Mouse (Mus musculus) heart, adult 8-10 months (tissue): Measurements from ENCODE around the gene Cabp1. TPM values are rescaled to one million over a fixed set of nuclear protein-coding genes. Genes with fewer than 3 reads are reported as not detected.
"Not testable (repeated sequence)": the region's sequence is repeated elsewhere in the genome, so short reads cannot be mapped to it uniquely, and the experiment has no call there.

Experiments
- DNase-seq: peaks from one replicate; pipeline ENCODE4 v3.0.0; 2022; ENCODE audit warnings: low spot score
- total RNA-seq, 4 experiments: library from RNA; stranded (reverse); gene quantifications; 2 replicates each; pipeline ENCODE4 v1.2.4; 2022

The Cabp1 gene
- total RNA-seq, 4 experiments from 2014 or later = 1.7 to 2.6 (median 1.9) TPM

DNA sequence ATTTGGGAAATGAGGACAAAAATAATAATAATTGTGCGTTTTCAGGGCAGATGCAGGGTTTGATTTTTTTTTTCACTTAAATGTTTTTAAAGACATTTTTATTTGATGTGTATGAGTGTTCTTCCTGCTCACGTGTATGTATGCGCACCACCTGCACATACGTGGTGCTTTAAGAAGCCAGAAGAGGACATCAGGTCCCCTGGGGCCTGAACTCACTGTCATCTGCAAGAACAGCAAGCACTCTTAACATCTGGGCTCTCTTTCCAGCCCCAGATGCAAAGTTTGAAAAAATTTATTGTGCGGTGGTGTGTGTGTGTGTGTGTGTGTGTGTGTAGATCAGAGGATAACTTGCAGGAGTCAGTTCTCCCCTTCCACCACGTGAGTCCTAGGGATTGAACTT lies 16.3 kb downstream of the Cabp1 start:
- no peak for DNase-seq

DNA sequence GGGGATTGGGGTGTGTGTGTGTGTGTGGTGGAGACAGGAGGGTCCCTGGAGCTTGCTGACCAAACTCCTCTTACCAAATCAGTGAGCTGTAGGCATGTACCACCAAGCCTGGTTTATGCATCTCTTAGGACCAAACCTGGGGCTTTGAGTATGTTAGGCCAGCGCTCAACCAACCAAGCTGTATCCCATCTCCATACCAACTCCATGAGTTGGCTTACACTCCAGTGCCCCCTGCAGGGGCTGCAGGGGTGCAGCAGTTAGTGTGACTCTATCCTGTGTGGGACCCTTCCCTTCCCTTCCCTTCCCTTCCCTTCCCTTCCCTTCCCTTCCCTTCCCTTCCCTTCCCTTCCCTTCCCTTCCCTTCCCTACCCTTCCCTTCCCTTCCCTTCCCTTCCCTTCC lies 19.6 kb downstream of the Cabp1 start:
- no peak for DNase-seq

GRCm38 (mm10) chr5:115170150-115170549 lies 24.0 kb downstream of the Cabp1 start:
- no peak for DNase-seq

DNA sequence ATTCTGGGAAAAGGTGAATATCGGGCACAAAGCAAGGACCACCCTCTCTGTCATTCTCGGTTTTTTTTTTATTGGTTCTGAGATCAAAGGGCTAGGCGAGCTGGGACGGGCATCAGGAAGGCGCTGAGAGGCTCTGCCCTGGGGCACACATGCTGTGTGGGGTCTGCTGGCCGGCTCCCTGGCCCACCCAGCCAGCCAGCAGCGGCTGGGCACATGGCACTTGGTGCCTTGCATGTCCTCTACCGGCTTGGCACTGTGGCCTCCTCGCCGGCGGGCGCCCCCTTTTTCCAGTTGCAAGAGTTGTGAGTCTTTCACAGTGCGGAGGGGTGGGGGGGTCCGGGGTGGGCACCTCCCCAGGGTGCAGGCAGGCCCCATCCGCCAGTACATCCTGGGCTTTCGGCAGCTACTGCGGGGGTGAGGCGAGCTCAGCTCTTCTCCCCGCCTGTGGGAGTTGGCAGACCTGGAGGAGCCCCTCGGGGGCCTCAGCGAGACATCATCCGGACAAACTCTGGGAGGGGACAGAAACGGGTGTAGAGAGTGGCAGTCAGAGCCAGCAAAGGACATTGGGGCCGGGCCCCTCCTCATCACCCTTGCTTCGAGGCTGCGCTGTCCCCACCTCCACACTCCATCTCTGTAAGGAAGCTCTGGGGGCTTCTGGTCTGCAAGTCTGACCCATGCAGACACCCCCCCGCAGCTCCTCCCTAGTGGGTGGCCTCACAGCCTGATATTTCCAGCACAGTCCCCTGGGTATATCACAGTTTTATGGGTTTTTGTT lies 25.4 kb downstream of the Cabp1 start:
- no peak for DNase-seq

DNA sequence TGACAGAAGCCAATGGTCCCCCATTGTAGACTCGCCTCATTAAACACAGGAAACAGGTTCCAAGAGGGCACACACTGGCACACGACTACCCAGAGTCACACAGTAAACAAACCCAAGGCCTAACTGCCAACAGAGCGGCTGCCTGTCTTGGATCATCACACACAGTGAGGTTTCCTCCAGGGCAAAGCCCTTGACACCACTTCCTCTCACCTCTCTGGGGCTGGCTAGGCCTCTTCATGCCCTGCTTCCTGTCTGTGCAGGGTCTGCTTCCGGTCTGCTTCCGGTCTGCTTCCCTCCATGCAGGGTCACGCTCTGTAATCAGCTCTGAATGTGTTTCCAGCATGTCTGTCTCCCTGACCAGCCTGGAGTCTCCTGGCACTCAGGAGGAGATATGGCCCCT lies 26.8 kb downstream of the Cabp1 start:
- DNase-seq = no peak

- no peak for DNase-seq
Measured at GRCm38 (mm10) chr5:115166815-115167194, 27.4 kb downstream of the Cabp1 start.

DNA sequence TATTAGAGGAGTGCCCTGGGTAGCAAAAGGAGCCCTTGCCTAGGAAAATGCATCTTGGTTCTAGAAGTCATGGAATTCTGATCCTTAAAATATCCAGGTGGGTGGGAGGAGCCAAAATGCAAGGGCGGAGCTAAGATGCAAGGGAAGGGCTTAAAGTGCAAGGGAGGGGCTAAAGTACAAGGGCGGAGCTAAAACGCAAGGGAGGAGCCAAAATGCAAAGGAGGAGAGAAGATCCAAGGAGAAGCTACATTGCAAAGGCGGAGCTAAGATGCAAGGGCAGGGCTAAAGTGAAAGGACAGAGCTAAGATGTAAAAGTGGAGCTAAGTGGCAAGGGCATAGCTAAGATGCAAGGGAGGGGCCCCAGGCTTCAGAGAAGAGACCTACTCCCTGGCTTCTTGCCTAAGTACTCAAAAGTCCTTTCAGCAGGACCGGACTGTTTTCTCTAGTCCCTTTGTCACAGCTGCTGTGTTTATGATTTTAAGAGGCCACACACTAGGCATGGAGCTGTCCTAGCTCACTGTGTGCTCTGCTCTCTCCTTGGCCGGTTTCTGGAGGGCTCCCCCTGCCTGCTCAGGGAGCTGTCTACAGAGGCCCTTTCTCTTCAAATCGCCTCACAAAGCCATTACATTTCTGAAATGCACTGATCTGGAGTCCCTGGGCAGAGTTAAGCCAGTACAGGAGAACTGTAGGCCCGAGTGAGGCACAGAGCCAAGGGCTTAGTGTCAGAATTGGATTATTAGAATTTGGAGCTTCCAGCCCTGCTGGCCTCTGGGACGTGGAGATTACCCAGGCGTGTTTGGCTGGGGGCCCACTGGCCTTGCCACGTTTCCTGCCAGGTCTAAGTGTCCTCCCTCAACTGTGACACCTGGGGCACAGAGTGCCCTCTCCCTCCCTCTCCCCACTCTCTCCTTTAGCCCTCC lies 28.0 kb downstream of the Cabp1 start:
- no peak for DNase-seq

DNA sequence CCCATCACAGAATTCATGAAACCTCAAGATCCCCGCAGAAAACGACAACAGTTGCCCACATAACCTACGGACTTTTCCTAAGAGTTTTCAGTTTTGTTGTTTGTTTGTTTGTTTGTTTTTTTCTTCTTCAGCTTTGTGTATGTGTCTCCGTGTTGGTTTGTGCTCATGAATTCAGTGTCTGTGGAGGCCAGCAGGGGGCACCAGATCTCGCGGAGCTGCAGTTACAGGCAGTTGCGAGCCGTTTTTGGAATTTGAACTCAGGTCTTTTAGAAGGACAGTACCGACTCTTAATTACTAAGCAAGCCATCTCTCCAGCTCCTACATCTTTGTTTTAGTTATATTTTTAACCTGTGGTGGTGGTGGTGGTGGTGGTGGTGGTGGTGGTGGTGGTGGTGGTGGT lies 28.8 kb downstream of the Cabp1 start:
- DNase-seq = no peak

DNA sequence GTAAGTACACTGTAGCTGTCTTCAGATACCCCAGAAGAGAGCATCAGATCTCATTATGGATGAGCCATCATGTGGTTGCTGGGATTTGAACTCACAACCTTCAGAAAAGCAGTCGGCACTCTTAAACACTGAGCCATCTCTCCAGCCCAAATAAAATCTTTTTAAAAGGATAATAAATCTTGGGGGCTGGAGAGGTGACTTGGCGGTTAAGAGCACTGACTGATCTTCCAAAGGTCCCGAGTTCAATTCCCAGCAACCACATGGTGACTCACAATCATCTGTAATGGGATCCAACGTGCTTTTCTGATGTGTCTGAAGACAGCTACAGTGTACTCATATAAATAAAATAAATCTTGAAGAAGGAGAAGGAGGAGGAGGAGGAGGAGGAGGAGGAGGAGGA lies 29.7 kb downstream of the Cabp1 start:
- DNase-seq = not testable (repeated sequence)

DNA sequence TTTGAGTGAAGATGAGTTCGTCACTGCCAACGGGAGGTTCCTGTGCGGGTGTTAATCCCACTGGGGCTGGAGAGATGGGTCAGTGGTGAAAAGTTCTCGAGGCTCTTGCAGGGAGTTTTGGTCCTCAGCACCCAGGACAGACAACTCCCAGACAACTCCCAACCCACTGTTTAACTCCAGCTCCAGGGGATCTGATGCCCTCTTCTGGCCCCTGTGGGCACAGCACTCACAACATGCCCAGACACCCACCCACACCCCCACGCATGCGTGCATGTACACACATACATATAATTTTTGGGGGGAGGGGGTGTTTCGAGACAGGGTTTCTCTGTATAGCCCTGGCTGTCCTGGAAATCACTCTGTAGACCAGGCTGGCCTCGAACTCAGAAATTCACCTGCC lies 30.6 kb downstream of the Cabp1 start:
- DNase-seq = no peak

- DNase-seq = not testable (repeated sequence)
Measured at GRCm38 (mm10) chr5:115161940-115162279, 32.3 kb downstream of the Cabp1 start.

DNA sequence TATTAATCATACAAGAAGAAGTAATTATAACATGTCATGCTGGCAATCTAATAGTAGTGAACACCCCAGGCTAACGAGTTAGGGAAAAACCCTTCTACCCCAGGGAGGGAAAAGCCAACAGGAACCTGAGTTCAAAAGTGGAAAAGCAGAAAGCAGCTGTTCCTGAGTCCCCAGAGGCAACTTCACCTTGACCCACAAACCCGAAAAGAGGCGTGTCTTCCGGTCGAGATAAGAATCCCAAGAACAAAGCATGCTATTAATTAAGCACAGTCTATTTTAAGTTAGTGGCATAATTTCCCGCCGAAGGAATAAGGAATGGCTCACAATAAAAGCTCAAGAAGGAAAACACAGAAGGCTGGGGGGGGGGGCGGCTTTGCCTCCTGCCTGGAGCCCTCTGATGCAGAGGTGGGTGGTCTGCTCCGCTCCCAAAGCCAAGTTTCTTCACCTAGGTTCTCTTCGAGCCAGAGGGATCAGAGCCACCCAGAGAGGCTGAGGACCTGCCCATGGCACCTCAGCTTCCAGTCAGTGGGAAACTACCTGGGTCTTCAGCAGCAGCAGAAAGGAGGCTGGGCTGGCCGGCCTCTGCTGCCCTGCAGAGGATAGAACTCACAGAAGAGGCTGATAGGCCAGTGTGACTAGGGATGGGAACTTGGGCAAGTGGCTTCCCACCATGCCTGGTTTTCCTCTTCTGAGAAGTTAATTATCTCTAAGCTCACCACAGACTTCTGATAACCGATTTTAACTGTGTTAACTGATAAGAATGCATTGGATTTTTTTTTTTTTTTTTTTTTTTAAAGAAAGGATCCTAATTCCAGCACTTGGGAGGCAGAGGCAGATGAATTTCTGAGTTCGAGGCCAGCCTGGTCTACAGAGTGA lies 32.9 kb downstream of the Cabp1 start:
- peak; percentile 79 for DNase-seq

DNA sequence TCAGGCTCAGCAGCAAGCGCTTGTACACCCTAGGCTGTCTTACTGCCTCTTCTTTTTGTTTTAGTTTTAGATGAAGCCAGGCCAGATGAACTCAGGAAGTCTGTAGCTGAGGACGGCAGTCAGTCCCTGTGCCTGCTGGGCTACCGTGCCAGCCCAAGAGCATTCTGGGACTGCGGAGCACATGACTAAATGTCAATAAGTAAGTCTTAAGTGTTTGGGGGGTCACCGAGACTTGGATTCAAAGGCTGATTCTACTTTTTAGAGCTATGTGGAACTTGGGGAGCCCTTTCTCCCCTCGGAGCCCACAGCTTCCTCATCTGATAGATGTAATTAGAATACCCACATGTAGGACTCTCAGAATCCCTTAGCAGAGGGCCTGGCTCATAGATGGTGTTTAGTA lies 33.5 kb downstream of the Cabp1 start:
- no peak for DNase-seq

- no peak for DNase-seq
Measured at GRCm38 (mm10) chr5:115159165-115159564, 35.0 kb downstream of the Cabp1 start.

DNA sequence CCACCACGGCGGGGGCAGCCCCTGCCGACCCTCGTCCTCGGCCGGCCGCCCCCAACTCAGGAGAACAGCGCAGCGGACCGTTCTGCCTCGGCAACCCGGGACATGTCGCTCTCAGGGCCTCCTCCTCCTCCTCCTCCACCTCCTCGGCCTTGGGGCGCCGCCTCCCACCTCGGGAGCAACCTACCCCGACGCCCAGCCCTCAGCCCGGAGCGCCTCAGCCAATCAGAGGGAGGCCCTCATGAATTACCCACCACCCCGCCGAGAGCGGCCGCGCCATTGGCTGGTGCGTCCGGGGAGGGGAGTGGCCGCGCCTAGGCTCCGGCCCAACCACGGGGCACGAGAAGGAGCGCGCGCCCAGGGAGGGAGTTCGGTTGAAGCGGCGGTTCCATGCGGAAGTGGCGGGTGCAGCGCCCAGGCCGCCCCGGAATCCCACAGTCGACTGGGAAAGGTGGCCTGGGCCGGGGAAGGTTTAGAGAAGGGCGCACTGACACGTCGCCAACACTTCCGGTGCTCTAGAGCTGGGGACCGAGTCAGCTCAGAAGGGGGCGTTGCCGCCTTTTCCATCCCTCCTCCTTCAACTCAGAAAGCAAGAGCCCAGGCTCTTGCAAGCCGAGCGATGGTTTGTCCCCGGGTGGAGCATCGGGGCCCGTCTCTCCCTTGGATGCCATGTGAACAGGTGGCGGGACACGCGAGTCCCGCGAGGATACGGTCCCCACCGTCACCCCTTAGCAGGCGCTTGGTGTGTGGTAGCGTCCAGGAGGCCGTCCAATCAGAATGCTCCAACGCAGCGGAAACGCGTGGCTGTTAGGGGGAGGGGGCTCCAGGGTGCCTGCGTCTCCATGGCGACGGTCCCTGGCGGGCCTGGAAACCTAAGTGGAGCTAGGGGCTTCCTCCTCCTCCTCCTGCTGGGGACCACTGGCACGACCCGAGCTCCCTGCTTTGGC lies 35.9 kb downstream of the Cabp1 start, which contains the start of gene Mlec:
TSS of gene Mlec (minus strand) at position 140 of the 944 bp plus-strand sequence.
- peak; percentile 97 for DNase-seq

DNA sequence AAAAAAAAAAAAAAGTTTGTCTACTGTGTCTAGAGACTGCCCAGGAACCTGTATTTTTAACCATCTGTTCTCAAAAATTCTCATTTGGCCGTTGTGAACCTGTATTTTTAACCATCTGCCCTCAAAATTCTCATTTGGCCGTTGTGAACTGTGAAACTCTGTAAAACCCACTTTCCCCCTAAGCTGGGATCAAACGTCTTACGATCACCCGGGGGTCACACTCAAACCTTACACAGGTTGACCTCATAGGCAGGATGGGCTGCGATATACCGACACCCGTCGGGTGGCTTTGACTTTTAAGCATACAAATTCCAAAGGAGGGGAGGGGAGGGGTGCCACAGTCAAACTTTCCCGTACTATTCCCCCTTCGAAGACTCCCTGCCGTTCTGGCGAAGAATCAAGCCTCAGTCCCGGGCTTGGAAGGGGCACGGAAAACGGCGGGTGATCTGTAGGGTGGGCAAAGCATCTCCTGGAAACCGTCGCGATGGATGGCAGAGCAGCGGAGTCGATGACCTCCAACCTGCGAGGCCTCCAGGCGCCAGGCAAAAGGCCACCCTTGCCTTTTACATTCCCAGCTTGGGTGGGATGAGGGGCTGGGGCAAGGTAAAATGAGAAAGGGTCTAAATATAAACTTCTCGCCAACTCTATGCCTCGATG lies 37.1 kb downstream of the Cabp1 start:
- DNase-seq = no peak

- DNase-seq = no peak
Measured at GRCm38 (mm10) chr5:115156401-115156800, 37.8 kb downstream of the Cabp1 start.

DNA sequence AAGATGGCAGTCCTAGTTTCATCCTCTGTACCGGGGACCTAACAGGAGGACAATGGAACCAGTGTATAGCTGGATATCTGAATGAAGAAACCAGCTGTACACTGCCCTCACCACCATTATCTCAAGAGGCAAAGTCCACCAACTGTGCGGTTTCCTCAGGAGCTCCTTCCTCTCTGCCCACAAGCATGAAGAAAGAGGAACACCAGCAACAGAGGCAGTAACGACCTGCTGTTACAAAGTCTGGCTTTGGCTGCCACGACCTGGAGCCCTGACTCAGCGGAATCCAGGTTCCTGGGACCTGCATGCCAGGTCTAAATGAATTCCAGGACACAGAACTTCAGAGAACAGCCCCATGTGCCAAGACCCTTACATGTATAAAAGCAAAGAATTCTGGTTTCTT lies 38.4 kb downstream of the Cabp1 start:
- DNase-seq = no peak

- DNase-seq = no peak
Measured at GRCm38 (mm10) chr5:115155156-115155631, 39.0 kb downstream of the Cabp1 start.
